Mouse (Mus musculus) cortical plate, adult 2 months (tissue): ENCODE data around the gene Mlycd. TPM values are rescaled to one million over a fixed set of nuclear protein-coding genes. Genes with fewer than 3 reads are reported as not detected.

Source experiments
- H3K27ac ChIP-seq: fragments of 200-500 bp; 2 replicates; pipeline ENCODE4 v1.5.1; 2012; ENCODE audit warnings: low read length, control low read depth, inconsistent platforms; ENCODE audit not compliant: insufficient read depth
- H3K4me1 ChIP-seq: fragments of 200-500 bp; 2 replicates; pipeline ENCODE4 v1.6.1; 2011; ENCODE audit warnings: low read length; ENCODE audit not compliant: control insufficient read depth, insufficient read depth
- H3K4me3 ChIP-seq: fragments of 200-500 bp; 2 replicates; pipeline ENCODE4 v1.5.1; 2011; ENCODE audit warnings: mild to moderate bottlenecking, low read length, control low read depth; ENCODE audit not compliant: insufficient read depth
- CTCF ChIP-seq: fragments of 200-500 bp; IDR thresholded peaks from 2 replicates; pipeline ENCODE4 v1.5.1; 2011; ENCODE audit warnings: mild to moderate bottlenecking, control low read depth, low read length; ENCODE audit not compliant: insufficient read depth; ENCODE audit errors: extremely low read depth
- POLR2A ChIP-seq: fragments of 200-500 bp; IDR thresholded peaks from 2 replicates; pipeline ENCODE4 v1.6.1; 2011; ENCODE audit warnings: mild to moderate bottlenecking, low read length, control low read depth; ENCODE audit not compliant: insufficient read depth; ENCODE audit errors: extremely low read depth
- polyA plus RNA-seq: library from polyadenylated mRNA; depleted of rRNA; stranded (reverse); fragments of >200 nt; gene quantifications from 2 replicates; pipeline ENCODE4 v1.2.3, GENCODE M21; 2012

Gene Mlycd
- polyA plus RNA-seq, 1 experiment, result 24.7 TPM

DNA sequence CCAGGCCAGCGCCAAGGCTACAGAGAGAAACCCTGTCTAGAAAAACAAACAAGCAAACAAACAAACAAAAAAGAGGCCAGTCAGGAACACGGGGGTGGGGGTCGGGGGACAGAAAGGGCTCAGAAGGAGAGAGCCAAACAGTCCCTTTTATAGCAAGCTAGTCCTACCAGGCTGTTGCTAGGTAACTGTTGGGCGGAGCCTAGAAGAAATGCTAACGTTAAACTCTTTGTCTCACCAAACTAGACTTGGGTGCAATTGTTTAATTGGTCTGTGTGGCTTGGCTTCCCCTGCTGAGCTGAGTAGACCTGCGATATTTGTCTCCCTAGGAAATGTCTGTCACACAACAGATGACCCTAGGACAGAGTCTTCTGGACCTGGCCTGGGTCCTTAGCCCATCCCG lies 16.2 kb upstream of the Mlycd start:
- H3K4me3 ChIP-seq, result no peak overlapping the region
- H3K27ac ChIP-seq, result no peak overlapping the region
- TF ChIP-seq CTCF (no peak), POLR2A (no peak)
- no peaks in the 10 kb centered on the region for H3K4me1 ChIP-seq

DNA sequence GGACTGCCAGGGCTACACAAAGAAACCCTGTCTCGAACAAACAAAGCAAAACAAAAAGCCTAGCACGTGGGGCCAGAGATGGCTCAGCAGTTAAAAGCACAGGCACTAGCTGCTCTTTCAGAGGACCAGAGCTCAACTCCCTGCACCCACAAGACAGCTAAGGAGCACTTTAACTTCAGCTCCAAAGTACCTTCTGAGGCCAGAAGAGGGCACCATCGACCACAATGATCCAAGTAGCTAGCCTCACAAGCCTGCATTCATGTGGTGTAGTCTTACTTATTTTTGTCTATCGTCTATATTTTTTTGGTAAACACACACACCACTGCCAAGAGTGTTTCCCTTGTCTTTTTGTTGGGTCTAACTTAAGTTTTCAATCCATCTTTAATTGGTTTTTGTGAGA lies 14.1 kb upstream of the Mlycd start:
- Histone ChIP-seq H3K27ac (no peak overlapping the region), H3K4me3 (no peak overlapping the region), H3K4me1 (no peaks in the 10 kb centered on the region)
- TF ChIP-seq CTCF (peak; percentile 61), POLR2A (no peak)

DNA sequence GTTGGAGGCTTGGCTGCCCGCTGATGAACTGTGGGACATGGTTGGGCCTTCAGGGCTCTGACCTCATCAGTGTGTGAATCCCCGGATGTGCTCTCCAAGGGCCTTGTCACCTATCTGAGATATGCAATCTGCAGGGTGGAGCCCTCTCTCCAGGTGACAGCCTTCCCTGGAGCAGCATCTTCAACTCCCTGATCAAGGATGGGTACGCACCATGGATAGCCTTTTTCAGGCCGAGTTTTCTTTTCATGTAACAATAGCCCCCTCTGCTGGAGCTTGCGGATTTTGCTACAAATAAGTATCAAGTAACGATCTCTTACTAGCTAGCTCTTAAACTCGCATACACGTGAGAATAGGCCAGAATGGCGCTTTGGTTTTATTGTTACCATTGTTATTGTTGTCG lies 10.2 kb upstream of the Mlycd start:
- no peak overlapping the region for H3K27ac ChIP-seq
- H3K4me1 ChIP-seq, result no peaks in the 10 kb centered on the region
- TF ChIP-seq POLR2A (no peak), CTCF (peak; percentile 66)
- no peak overlapping the region for H3K4me3 ChIP-seq

DNA sequence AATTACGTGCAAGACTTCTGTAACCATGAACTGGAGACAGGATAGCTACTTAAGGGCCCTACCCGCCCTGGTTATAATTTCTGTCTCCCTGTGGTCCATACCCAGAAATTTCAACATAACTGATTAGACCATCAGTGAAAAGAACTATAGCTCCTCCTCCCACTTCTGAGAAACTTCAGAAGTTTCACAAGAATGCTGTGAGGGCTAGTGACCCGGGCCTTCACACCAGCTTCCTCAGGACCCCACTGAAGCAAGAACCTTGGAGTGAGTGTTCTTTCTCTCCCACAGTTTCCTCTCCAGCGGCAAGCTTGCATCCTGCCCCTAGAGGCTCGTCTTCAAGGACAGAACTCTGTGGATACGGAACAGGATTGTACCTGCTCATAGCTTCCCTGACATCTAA lies 8.8 kb upstream of the Mlycd start:
- H3K4me1 ChIP-seq, result no peaks in the 10 kb centered on the region
- no peak overlapping the region for H3K4me3 ChIP-seq
- no peak overlapping the region for H3K27ac ChIP-seq
- no peak for TF ChIP-seq CTCF

DNA sequence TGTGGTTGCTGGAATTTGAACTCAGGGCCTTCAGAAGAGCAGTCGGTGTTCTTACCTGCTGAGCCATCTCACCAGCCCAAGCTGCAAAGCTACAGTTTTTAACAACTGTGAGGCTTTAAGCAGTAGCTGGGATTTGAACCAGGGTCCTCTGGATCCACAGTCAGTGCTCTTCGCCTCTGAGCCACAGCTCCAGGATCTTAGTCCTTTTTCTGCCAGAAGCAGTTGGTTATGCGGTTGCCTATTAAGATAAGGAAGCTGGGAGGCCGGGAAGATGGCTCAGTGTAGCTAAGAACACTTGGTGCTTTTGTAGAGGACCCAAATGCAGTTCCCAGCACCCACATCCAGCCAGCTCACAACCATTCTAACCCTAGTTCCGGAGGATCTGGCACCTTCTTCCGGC lies 7.7 kb upstream of the Mlycd start:
- Histone ChIP-seq H3K27ac (no peak overlapping the region), H3K4me1 (no peaks in the 10 kb centered on the region), H3K4me3 (no peak overlapping the region)
- TF ChIP-seq CTCF, result no peak
- TF ChIP-seq POLR2A, result no peak

DNA sequence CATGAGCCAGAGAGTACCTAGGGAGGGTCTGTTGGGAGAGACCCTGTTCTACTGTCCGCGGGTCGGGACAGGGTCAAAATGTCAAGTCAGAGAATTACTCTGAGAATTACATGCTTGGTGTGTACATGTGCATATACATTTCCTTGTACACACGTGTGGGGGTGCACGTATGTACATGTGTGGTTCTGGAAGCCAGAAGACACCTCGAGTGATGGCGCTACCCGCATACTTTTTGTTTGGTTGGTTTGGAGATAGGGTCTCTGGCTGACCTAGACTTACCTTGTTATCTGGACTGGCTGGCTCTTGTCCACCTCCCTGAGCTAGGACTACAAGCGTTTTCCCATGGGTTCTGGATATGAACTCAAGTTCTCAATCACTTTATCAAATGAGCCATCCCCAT lies 581 bp upstream of the Mlycd start:
- Histone ChIP-seq H3K4me1 (peaks cover 10% of the 10 kb centered on the region; the same call in 1 of the 2 replicates), H3K4me3 (peak overlapping the region; percentile 45), H3K27ac (peak overlapping the region; percentile 31)
- TF ChIP-seq POLR2A, result no peak
- no peak for TF ChIP-seq CTCF

DNA sequence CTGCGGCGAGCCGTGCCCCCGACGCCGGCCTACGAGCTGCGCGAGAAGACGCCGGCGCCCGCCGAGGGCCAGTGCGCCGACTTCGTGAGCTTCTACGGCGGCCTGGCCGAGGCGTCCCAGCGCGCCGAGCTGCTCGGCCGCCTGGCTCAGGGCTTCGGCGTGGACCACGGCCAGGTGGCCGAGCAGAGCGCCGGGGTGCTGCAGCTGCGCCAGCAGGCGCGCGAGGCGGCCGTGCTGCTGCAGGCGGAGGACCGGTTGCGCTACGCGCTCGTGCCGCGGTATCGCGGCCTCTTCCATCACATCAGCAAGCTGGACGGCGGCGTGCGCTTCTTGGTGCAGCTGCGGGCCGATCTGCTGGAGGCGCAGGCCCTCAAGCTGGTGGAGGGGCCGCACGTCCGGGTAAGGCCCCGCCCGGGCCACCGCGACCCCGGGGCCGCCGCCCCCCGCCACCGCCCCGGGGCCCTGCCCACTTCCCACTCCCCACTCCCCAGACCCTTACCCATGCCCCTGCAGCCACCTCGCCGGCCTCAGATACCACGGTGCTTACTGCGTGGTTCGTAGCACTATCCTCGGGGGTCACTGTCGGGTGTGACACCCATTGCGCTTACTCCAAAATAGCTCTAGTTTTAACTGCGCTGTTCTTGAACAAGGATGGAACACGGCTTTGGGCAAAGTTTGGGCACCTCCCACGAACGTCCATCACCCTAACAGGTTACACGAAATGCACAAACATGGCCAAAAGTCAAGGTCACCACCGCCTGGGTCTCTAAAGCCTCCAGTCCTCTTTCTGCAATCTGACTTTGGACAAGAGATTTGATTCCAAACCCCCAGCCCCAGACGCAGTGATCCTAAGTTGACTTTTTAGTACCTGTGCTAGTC lies 633 bp downstream of the Mlycd start:
- peak overlapping the region; percentile 45 for H3K4me3 ChIP-seq
- peak overlapping the region; percentile 72; the same call in 1 of the 2 replicates for H3K27ac ChIP-seq
- peaks cover 15% of the 10 kb centered on the region for H3K4me1 ChIP-seq
- TF ChIP-seq POLR2A, result no peak
- no peak for TF ChIP-seq CTCF

DNA sequence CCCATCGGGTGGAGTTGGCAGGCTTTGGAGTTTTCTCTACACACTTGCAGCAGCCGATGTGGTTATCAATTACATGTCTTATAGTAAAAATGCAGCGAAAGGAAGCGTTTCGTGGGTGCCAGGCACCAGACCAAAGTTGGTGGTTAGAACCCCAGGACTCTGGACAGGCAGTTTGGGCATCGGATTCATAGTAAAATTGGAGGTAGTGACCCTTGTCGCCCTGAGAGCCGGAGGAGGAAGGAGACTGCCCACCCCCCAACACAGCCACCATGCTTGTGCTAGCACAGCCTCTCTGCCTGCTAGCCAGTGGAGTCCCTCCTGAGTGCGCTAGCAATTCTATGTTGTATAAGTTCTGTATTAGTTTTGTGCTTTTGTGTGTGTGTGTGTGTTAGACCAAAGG lies 3.9 kb downstream of the Mlycd start:
- no peak for TF ChIP-seq CTCF
- TF ChIP-seq POLR2A, result no peak
- H3K27ac ChIP-seq, result no peak overlapping the region
- peaks cover 18% of the 10 kb centered on the region for H3K4me1 ChIP-seq
- H3K4me3 ChIP-seq, result no peak overlapping the region

DNA sequence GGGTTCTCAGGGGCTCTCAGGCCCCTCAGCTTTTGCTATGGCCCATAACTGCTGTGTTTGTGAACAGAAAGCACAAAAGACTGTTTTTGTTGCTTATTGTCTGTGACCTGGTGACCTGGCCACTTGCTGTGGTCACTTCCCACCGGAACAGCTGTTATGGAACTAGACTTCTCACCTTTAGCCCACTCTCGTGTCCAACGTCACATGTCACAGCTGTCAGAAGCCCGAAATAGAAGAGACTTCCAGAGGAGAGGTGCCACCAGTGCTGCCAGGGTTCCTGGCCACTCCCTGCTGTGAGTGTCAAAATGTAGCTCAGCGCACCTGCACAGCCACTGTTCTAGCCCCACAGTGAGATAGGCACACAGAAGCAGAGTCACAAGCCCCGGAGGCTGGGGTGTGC lies 4.6 kb downstream of the Mlycd start:
- Histone ChIP-seq H3K27ac (no peak overlapping the region), H3K4me1 (peaks cover 16% of the 10 kb centered on the region), H3K4me3 (no peak overlapping the region)
- TF ChIP-seq POLR2A (no peak), CTCF (no peak)

DNA sequence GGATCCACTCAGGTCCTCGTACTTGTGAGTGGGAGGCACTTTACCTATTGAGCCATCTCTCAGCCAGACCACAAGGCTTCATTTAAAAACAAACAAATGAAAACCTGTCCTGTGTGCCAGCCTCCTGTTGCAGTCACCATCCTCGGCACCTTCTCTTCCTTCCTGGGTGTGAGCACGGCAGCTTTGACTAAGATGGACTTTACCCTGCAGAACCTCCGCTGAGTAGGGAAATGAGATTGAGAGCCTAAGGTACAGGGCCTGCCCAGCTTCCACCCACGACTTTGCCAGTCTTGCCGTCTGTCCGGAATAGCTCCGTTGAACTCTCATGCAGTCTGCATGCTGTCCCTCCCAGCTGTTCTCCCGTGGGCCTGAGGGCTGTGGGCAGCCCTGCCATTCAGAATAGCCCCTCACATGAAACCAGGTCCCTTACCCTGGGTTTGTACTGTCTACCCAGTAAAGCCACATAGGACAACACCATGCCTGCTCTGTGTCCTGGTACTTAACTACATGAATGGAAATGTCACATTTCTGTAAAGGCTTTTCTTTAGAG lies 5.5 kb downstream of the Mlycd start:
- Histone ChIP-seq H3K27ac (no peak overlapping the region), H3K4me3 (no peak overlapping the region), H3K4me1 (peaks cover 16% of the 10 kb centered on the region)
- no peak for TF ChIP-seq POLR2A
- TF ChIP-seq CTCF, result no peak

DNA sequence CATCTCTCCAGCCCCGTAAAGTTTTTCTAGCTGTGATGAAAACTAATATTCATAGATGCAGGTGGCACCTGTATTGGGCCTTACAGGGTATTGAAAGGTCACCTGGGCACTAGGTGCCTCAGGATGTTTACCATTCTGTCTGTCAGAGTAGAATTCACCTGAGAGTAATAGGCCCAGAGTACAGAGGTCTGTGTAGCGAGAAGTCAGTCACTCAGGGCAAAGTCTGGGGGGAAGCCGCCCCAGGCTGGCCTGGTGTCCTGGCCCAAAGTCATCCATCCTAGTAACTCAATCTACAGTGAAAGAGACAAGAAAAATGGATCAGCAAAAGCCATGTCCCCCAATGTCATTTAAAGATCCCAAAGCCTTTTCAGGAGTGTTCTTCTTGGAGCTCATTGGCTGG lies 6.2 kb downstream of the Mlycd start:
- TF ChIP-seq CTCF, result no peak
- TF ChIP-seq POLR2A, result no peak
- H3K4me3 ChIP-seq, result no peak overlapping the region
- peaks cover 14% of the 10 kb centered on the region for H3K4me1 ChIP-seq
- no peak overlapping the region for H3K27ac ChIP-seq
